In genomic region chr11:51551253-51551652, GRCm38 (mm10) we compare ENCODE assay signal across 9 mouse cellular contexts. TPM values are rescaled to one million over a fixed set of nuclear protein-coding genes. Genes with fewer than 3 reads are reported as not detected.
A peak's percentile ranks its signal among the peaks of the same experiment; 100 is the strongest.
DNase-seq lines count a peak whose midpoint lies in the region; ATAC-seq and TF ChIP-seq lines count a peak whose summit lies in the region.
"Had no signal": no experiment of that assay in that cellular context is flagged by ENCODE, and none has a peak within 500 bp of the region (broad histone marks: within the 10 kb centered on the region; RNA-seq: fewer than 3 reads in every experiment).

No protein-coding gene starts in this region.

- H3K36me3 ChIP-seq in lung, embryonic 14.5 days (ENCODE audit: insufficient read depth), result no peaks in the 10 kb centered on the region
- H3K36me3 ChIP-seq in stomach, postnatal 0 days (ENCODE audit: control insufficient read depth, insufficient read depth, low read length), result no peaks in the 10 kb centered on the region

- H3K4me2 ChIP-seq in lung, embryonic 14.5 days, result no peak overlapping the region
- no peak overlapping the region for H3K4me2 ChIP-seq in stomach, postnatal 0 days (replicated peaks; ENCODE audit: low read depth)

- ATAC-seq in lung, embryonic 14.5 days (ENCODE audit: insufficient read depth), result peak; percentile 89
- ATAC-seq in stomach, postnatal 0 days (ENCODE audit: low FRiP score, low TSS enrichment), result 0 out of 2 replicates have a peak, but pooled peaks have one; percentile 43

- DNase-seq in adrenal gland, postnatal 14 days, result peak; percentile 27
- DNase-seq in adrenal gland, adult 2 months, result no peak
- DNase-seq in spleen, adult 18-20 months, result peak; percentile 19
- no peak for DNase-seq in spleen, adult 12 weeks (ENCODE audit: low spot score)
- peak; percentile 83 for DNase-seq in lung, embryonic 14.5 days
- DNase-seq in stomach, postnatal 0 days (ENCODE audit: low spot score), result peak; percentile 22
- DNase-seq in frontal cortex, postnatal 14 days (ENCODE audit: low spot score in 2 of 2), result no peak
- DNase-seq in urinary bladder, adult 18-20 months (ENCODE audit: low spot score in 2 of 2), result no peak

- peaks cover 9% of the 10 kb centered on the region for H3K4me1 ChIP-seq in lung, embryonic 14.5 days (ENCODE audit: insufficient read depth)
- H3K4me1 ChIP-seq in stomach, postnatal 0 days (replicated peaks; ENCODE audit: control insufficient read depth, insufficient read depth), result peaks cover 3% of the 10 kb centered on the region; the same call in 1 of the 2 replicates

- H3K27ac ChIP-seq in lung, embryonic 14.5 days (ENCODE audit: low read depth), result peak overlapping the region; percentile 55
- H3K27ac ChIP-seq in stomach, postnatal 0 days (replicated peaks), result no peak overlapping the region
- H3K27ac ChIP-seq: liver, embryonic 14.5 days had no signal

- peak overlapping the region; percentile 5; the same call in 1 of the 2 replicates for H3K9ac ChIP-seq in lung, embryonic 14.5 days
- H3K9ac ChIP-seq in stomach, postnatal 0 days (ENCODE audit: low read length), result no peak overlapping the region
- H3K9ac ChIP-seq: liver, embryonic 14.5 days had no signal

- no peaks in the 10 kb centered on the region for H3K9me3 ChIP-seq in lung, embryonic 14.5 days (ENCODE audit: low read depth, low read length)
- H3K9me3 ChIP-seq in stomach, postnatal 0 days (ENCODE audit: control insufficient read depth, low read length), result no peaks in the 10 kb centered on the region

- no peak overlapping the region for H3K4me3 ChIP-seq in lung, embryonic 14.5 days (ENCODE audit: low read depth, low read length)
- no peak overlapping the region for H3K4me3 ChIP-seq in stomach, postnatal 0 days (ENCODE audit: low read depth, low read length)

- TF ChIP-seq EP300 in stomach, postnatal 0 days (optimal IDR thresholded peaks at IDR 0.05), result no peak

- TF ChIP-seq CTCF in lung, embryonic 14.5 days (IDR thresholded peaks at IDR 0.05; ENCODE audit: low read depth), result no peak
- no peak for TF ChIP-seq CTCF in stomach, postnatal 0 days (IDR thresholded peaks at IDR 0.05; ENCODE audit: low read depth)

- H3K27me3 ChIP-seq in lung, embryonic 14.5 days (ENCODE audit: insufficient read depth, low read length), result no peaks in the 10 kb centered on the region
- H3K27me3 ChIP-seq in stomach, postnatal 0 days (ENCODE audit: control insufficient read depth, insufficient read depth, low read length), result no peaks in the 10 kb centered on the region

- WGBS in lung, embryonic 14.5 days, result 29% methylated on average over 5 of the region's 5 CpGs
- 33% methylated on average over 5 of the region's 5 CpGs for WGBS in stomach, postnatal 0 days

RNA-seq across cellular contexts. Expression of gene Phykpl, which starts 33.3 kb away (rescaled TPM):
- total RNA-seq in adrenal gland, postnatal 14 days (2021), result 27.8 and 29.1 TPM in 2 replicates
- 10 to 100 TPM; 21.7 to 23.3 TPM for total RNA-seq in adrenal gland, adult 2 months (2021)
- 29.2 and 35.1 TPM in 2 replicates for polyA plus RNA-seq in adrenal gland, adult 2 months (2012; rRNA removed)
- 19.6 and 23.3 TPM in 2 replicates for polyA plus RNA-seq in lung, embryonic 14.5 days (2014; fragmentation: Nextera tagmentation; extraction: Ambion mirVana)
- 13.3 and 14.0 TPM in 2 replicates for polyA plus RNA-seq in stomach, postnatal 0 days (2015; fragmentation: Nextera tagmentation; extraction: Ambion mirVana)

RNA-seq across cellular contexts. Expression of gene Hnrnpab, which starts 55.4 kb away (rescaled TPM):
- 354 and 356 TPM in 2 replicates for total RNA-seq in adrenal gland, postnatal 14 days (2021)
- 100 to 1,000 TPM; 266 to 294 TPM for total RNA-seq in adrenal gland, adult 2 months (2021)
- 234 and 286 TPM in 2 replicates for polyA plus RNA-seq in adrenal gland, adult 2 months (2012; rRNA removed)
- polyA plus RNA-seq in lung, embryonic 14.5 days (2014; fragmentation: Nextera tagmentation; extraction: Ambion mirVana), result 676 and 703 TPM in 2 replicates
- polyA plus RNA-seq in stomach, postnatal 0 days (2015; fragmentation: Nextera tagmentation; extraction: Ambion mirVana), result 204 and 215 TPM in 2 replicates

Comparison
In these comparisons a context has a peak if more than half of its experiments do, and no peak if none do; other contexts are left out.
1. DNase-seq: peak in adrenal gland, postnatal 14 days (single experiment), spleen, adult 18-20 months (2 of 2), lung, embryonic 14.5 days (single experiment) and stomach, postnatal 0 days (single experiment); none in adrenal gland, adult 2 months (single experiment), spleen, adult 12 weeks (single experiment), frontal cortex, postnatal 14 days (0 of 2) and urinary bladder, adult 18-20 months (0 of 2).